In genomic region chr17:49627011-49627794, GRCm38 (mm10) we compare ENCODE assay signal across 11 mouse cellular contexts. TPM values are rescaled to one million over a fixed set of nuclear protein-coding genes. Genes with fewer than 3 reads are reported as not detected.
DNase-seq lines count a peak whose midpoint lies in the region; ATAC-seq lines count a peak whose summit lies in the region.
"Had no signal": no experiment of that assay in that cellular context is flagged by ENCODE, and none has a peak within 500 bp of the region (broad histone marks: within the 10 kb centered on the region; RNA-seq: fewer than 3 reads in every experiment).

No protein-coding gene starts in this region.

- DNase-seq in frontal cortex, postnatal 25 days (ENCODE audit: low spot score in 2 of 2) = no peak
- DNase-seq in right cerebral cortex, postnatal 10 days (ENCODE audit: low spot score in 2 of 2) = peak; percentile 24 to 41
- DNase-seq in right cerebral cortex, postnatal 25 days = no peak
- peak; percentile 20 to 47 for DNase-seq in kidney, postnatal 4 days
- no peak for DNase-seq in spleen, postnatal 14 days (ENCODE audit: low spot score in 2 of 2)
- DNase-seq in embryo, embryonic 9.5 days (ENCODE audit: extremely low spot score) = no peak
- DNase-seq in gastrocnemius, postnatal 10 days = no peak
- DNase-seq: adrenal gland, postnatal 10 days; cerebellum, adult 2 months; midbrain, embryonic 14.5 days had no signal

- peak; percentile 86 for ATAC-seq in frontal cortex, adult (ENCODE audit: low TSS enrichment)

RNA-seq across cellular contexts. Expression of gene Kif6, which starts 12.3 kb away (rescaled TPM):
- total RNA-seq in gastrocnemius, postnatal 10 days (2021) = not detected

Comparison
In these comparisons a context has a peak if more than half of its experiments do, and no peak if none do; other contexts are left out.
1. DNase-seq: peak in right cerebral cortex, postnatal 10 days (2 of 2) and kidney, postnatal 4 days (2 of 2); none in frontal cortex, postnatal 25 days (0 of 2), right cerebral cortex, postnatal 25 days (single experiment), spleen, postnatal 14 days (0 of 2), embryo, embryonic 9.5 days (single experiment) and gastrocnemius, postnatal 10 days (single experiment).